Mouse (Mus musculus) lung, embryonic 14.5 days (tissue): Measurements from ENCODE around the gene Gm17535. TPM values are rescaled to one million over a fixed set of nuclear protein-coding genes. Genes with fewer than 3 reads are reported as not detected.
"Not testable (repeated sequence)": the region's sequence is repeated elsewhere in the genome, so short reads cannot be mapped to it uniquely, and the experiment has no call there.

ENCODE experiments used
- ATAC-seq: fragments of 200-750 bp; cut with Nextera tagmentation; 2 replicates; pipeline ENCODE4 v1.8.0; 2017; ENCODE audit warnings: mild to moderate bottlenecking, moderate TSS enrichment, moderate library complexity; ENCODE audit not compliant: insufficient read depth
- DNase-seq: peaks from one replicate; pipeline ENCODE4 v3.0.0-alpha.2; 2015
- H3K27ac ChIP-seq: fragments of 300-500 bp; sonication (generic); 2 replicates; pipeline ENCODE4 v1.5.1; 2014; ENCODE audit warnings: low read depth, mild to moderate bottlenecking, moderate library complexity
- H3K27me3 ChIP-seq: fragments of 300-500 bp; sonication (generic); 2 replicates; pipeline ENCODE4 v1.6.1; 2014; ENCODE audit warnings: low read length, control low read depth; ENCODE audit not compliant: insufficient read depth
- H3K36me3 ChIP-seq: fragments of 300-500 bp; sonication (generic); 2 replicates; pipeline ENCODE4 v1.6.1; 2014; ENCODE audit warnings: control low read depth; ENCODE audit not compliant: insufficient read depth
- H3K4me1 ChIP-seq: fragments of 300-500 bp; sonication (generic); 2 replicates; pipeline ENCODE4 v1.6.1; 2014; ENCODE audit warnings: antibody characterized with exemption, control low read depth; ENCODE audit not compliant: insufficient read depth
- H3K4me2 ChIP-seq: fragments of 300-500 bp; sonication (generic); 2 replicates; pipeline ENCODE4 v1.6.1; 2014; ENCODE audit warnings: mild to moderate bottlenecking
- H3K4me3 ChIP-seq: fragments of 300-500 bp; sonication (generic); 2 replicates; pipeline ENCODE4 v1.5.1; 2014; ENCODE audit warnings: low read depth, low read length
- H3K9ac ChIP-seq: fragments of 300-500 bp; sonication (generic); 2 replicates; pipeline ENCODE4 v1.6.1; 2014
- H3K9me3 ChIP-seq: fragments of 300-500 bp; sonication (generic); 2 replicates; pipeline ENCODE4 v1.6.1; 2016; ENCODE audit warnings: low read depth, low read length, control low read depth
- WGBS: fragments of 180-500 bp; shearing (Covaris S2); extraction: QIAGEN DNeasy Blood & Tissue Kit; methylation state at CpG from one replicate; pipeline ENCODE4 v1.1.7; 2014; 5-methylcytosine and 5-hydroxymethylcytosine counted together
- polyA plus RNA-seq: library from polyadenylated mRNA; unstranded; fragments of >200 nt; fragmentation: Nextera tagmentation; extraction: Ambion mirVana; gene quantifications from 2 replicates; pipeline ENCODE4 v1.2.1, GENCODE M21; 2014

Gene Gm17535
- polyA plus RNA-seq, 1 experiment from 2014 or later = not detected

DNA sequence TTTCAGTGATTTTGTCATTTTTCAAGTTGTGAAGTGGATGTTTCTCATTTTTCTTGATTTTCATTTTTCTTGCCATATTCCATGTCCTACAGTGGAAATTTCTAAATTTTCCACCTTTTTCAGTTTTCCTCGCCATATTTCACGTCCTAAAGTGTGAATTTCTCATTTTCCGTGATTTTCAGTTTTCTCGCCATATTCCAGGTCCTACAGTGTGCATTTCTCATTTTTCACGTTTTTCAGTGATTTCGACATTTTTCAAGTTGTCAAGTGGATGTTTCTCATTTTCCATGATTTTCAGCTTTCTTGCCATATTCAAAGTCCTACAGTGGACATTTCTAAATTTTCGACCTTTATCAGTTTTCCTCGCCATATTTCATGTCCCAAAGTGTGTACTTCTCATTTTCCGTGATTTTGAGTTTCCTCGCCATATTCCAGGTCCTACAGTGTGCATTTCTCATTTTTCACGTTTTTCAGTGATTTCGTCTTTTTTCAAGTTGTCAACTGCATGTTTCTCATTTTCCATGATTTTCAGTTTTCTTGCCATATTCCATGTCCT, 9.4 kb upstream of the Gm17535 start, which contains the start of gene Gm10717:
TSS of gene Gm10717 (plus strand) at position 506 of the 556 bp plus-strand sequence.
- not testable (repeated sequence) for H3K4me1 ChIP-seq, H3K36me3 ChIP-seq, H3K9me3 ChIP-seq, DNase-seq, H3K4me2 ChIP-seq, H3K9ac ChIP-seq, ATAC-seq, H3K27me3 ChIP-seq, H3K4me3 ChIP-seq, H3K27ac ChIP-seq
- 68% methylated on average over 12 of the region's 12 CpGs for WGBS

DNA sequence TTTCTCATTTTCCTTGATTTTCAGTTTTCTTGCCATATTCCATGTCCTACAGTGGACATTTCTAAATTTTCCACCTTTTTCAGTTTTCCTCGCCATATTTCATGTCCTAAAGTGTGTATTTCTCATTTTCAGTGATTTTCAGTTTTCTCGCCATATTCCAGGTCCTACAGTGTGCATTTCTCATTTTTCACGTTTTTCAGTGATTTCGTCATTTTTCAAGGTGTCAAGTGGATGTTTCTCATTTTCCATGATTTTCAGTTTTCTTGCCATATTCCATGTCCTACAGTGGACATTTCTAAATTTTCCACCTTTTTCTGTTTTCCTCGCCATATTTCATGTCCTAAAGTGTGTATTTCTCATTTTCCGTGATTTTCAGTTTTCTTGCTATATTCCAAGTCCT, 8.7 kb upstream of the Gm17535 start:
- not testable (repeated sequence) for H3K4me2 ChIP-seq, H3K9ac ChIP-seq, H3K27me3 ChIP-seq, H3K4me1 ChIP-seq, H3K36me3 ChIP-seq, H3K4me3 ChIP-seq, H3K27ac ChIP-seq, DNase-seq, ATAC-seq, H3K9me3 ChIP-seq
- WGBS = 61% methylated on average over 4 of the region's 6 CpGs

- H3K27me3 ChIP-seq, ATAC-seq, H3K27ac ChIP-seq, H3K4me2 ChIP-seq, H3K9me3 ChIP-seq, H3K4me3 ChIP-seq, DNase-seq, H3K36me3 ChIP-seq, H3K4me1 ChIP-seq, H3K9ac ChIP-seq: not testable (repeated sequence)
- WGBS = 72% methylated on average over 5 of the region's 5 CpGs
These were observed 8.3 kb upstream of the Gm17535 start for GRCm38 (mm10) chr9:3026136-3026535.

GRCm38 (mm10) chr9:3026741-3027140, 7.7 kb upstream of the Gm17535 start:
- 66% methylated on average over 9 of the region's 9 CpGs for WGBS
- H3K4me1 ChIP-seq = not testable (repeated sequence)

GRCm38 (mm10) chr9:3027200-3027599, 7.2 kb upstream of the Gm17535 start:
- WGBS = 68% methylated on average over 9 of the region's 9 CpGs
- not testable (repeated sequence) for H3K27ac ChIP-seq, H3K9ac ChIP-seq, H3K4me3 ChIP-seq, H3K36me3 ChIP-seq, H3K4me2 ChIP-seq, H3K4me1 ChIP-seq, ATAC-seq, H3K9me3 ChIP-seq, H3K27me3 ChIP-seq
- DNase-seq = peak; percentile 69

More at GRCm38 (mm10) chr9:3026741-3027140, 7.7 kb upstream of the Gm17535 start:
- not testable (repeated sequence) for H3K9ac ChIP-seq, DNase-seq, H3K4me3 ChIP-seq, H3K36me3 ChIP-seq, H3K4me2 ChIP-seq, H3K27me3 ChIP-seq, H3K9me3 ChIP-seq, H3K27ac ChIP-seq, ATAC-seq

- H3K4me1 ChIP-seq, DNase-seq, H3K27ac ChIP-seq, H3K9ac ChIP-seq, H3K27me3 ChIP-seq, ATAC-seq, H3K9me3 ChIP-seq, H3K4me2 ChIP-seq, H3K4me3 ChIP-seq, H3K36me3 ChIP-seq: not testable (repeated sequence)
- 64% methylated on average over 12 of the region's 16 CpGs for WGBS
These were observed 5.0 kb upstream of the Gm17535 start for GRCm38 (mm10) chr9:3029276-3030000.

GRCm38 (mm10) chr9:3030677-3031318, 3.6 kb upstream of the Gm17535 start:
- H3K9me3 ChIP-seq, H3K27ac ChIP-seq, H3K36me3 ChIP-seq, H3K4me1 ChIP-seq, H3K27me3 ChIP-seq, H3K4me2 ChIP-seq, ATAC-seq, H3K4me3 ChIP-seq, H3K9ac ChIP-seq: not testable (repeated sequence)
- 59% methylated on average over 2 of the region's 10 CpGs for whole genome bisulfite sequencing
- peak; percentile 89 for DNase-seq

DNA sequence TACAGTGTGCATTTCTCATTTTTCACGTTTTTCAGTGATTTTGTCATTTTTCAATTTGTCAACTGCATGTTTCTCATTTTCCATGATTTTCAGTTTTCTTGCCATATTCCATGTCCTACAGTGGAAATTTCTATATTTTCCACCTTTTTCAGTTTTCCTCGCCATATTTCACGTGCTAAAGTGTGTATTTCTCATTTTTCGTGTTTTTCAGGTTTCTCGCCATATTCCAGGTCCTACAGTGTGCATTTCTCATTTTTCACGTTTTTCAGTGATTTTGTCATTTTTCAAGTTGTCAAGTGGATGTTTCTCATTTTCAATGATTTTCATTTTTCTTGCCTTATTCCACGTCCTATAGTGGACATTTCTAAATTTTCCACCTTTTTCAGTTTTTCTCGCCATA, 2.2 kb downstream of the Gm17535 start, which contains the start of gene Gm10715:
TSS of gene Gm10715 (plus strand) at position 301 of the 400 bp plus-strand sequence.
- H3K4me3 ChIP-seq, H3K27me3 ChIP-seq, H3K4me1 ChIP-seq, H3K9ac ChIP-seq, H3K36me3 ChIP-seq, H3K27ac ChIP-seq, ATAC-seq, H3K4me2 ChIP-seq, H3K9me3 ChIP-seq, DNase-seq: not testable (repeated sequence)
- 71% methylated on average over 6 of the region's 8 CpGs for WGBS

- H3K9me3 ChIP-seq = not testable (repeated sequence)
These were observed 3.8 kb downstream of the Gm17535 start for GRCm38 (mm10) chr9:3038161-3038560.

More at GRCm38 (mm10) chr9:3038161-3038560, 3.8 kb downstream of the Gm17535 start:
- not testable (repeated sequence) for H3K27ac ChIP-seq, H3K36me3 ChIP-seq, H3K4me1 ChIP-seq, H3K27me3 ChIP-seq, H3K4me3 ChIP-seq, H3K4me2 ChIP-seq, ATAC-seq, H3K9ac ChIP-seq, DNase-seq
- WGBS = 60% methylated on average over 4 of the region's 4 CpGs
